Mouse (Mus musculus) hindbrain, embryonic 13.5 days (tissue): ENCODE measurements around the gene Defb36. TPM values are rescaled to one million over a fixed set of nuclear protein-coding genes. Genes with fewer than 3 reads are reported as not detected.

ENCODE experiments used
- ATAC-seq: fragments of 200-750 bp; cut with Nextera tagmentation; 2 replicates; pipeline ENCODE4 v1.8.0; 2017; ENCODE audit warnings: moderate TSS enrichment; ENCODE audit not compliant: low FRiP score
- H3K27ac ChIP-seq: fragments of 300-500 bp; sonication (generic); 2 replicates; pipeline ENCODE4 v1.5.1; 2015; ENCODE audit warnings: inconsistent platforms, mild to moderate bottlenecking, moderate library complexity
- H3K27me3 ChIP-seq: fragments of 300-500 bp; sonication (generic); 2 replicates; pipeline ENCODE4 v1.6.1; 2015; ENCODE audit warnings: mild to moderate bottlenecking, inconsistent platforms
- H3K36me3 ChIP-seq: fragments of 300-500 bp; sonication (generic); 2 replicates; pipeline ENCODE4 v1.6.1; 2015; ENCODE audit warnings: mild to moderate bottlenecking, inconsistent platforms
- H3K4me1 ChIP-seq: fragments of 300-500 bp; sonication (generic); replicated peaks from 2 replicates; pipeline ENCODE4 v1.6.1; 2015; ENCODE audit warnings: inconsistent platforms
- H3K4me2 ChIP-seq: fragments of 300-500 bp; sonication (generic); 2 replicates; pipeline ENCODE4 v1.6.1; 2015; ENCODE audit warnings: inconsistent platforms, mild to moderate bottlenecking, moderate library complexity
- H3K4me3 ChIP-seq: fragments of 300-500 bp; sonication (generic); 2 replicates; pipeline ENCODE4 v1.5.1; 2015; ENCODE audit warnings: mild to moderate bottlenecking, inconsistent platforms
- H3K9ac ChIP-seq: fragments of 300-500 bp; sonication (generic); 2 replicates; pipeline ENCODE4 v1.6.1; 2015; ENCODE audit warnings: mild to moderate bottlenecking, inconsistent platforms
- H3K9me3 ChIP-seq: fragments of 300-500 bp; sonication (generic); 2 replicates; pipeline ENCODE4 v1.6.1; 2016; ENCODE audit warnings: inconsistent platforms
- WGBS: fragments of 180-500 bp; shearing (Covaris S2); methylation state at CpG from one replicate; pipeline ENCODE4 v1.1.7; 2015; 5-methylcytosine and 5-hydroxymethylcytosine counted together
- polyA plus RNA-seq: library from polyadenylated mRNA; unstranded; fragments of >200 nt; fragmentation: Nextera tagmentation; extraction: Ambion mirVana; gene quantifications from 2 replicates; pipeline ENCODE4 v1.2.1, GENCODE M21; 2015

Defb36 gene
- not detected in 2 replicates for polyA plus RNA-seq

GRCm38 (mm10) chr2:152604057-152604456, at the start of gene Defb36:
TSS of gene Defb36 (plus strand) at chr2:152604327.
- no peak for ATAC-seq
- 86% methylated on average over 15 of the region's 15 CpGs for WGBS
- no peaks in the 10 kb centered on the region for H3K4me1 ChIP-seq

GRCm38 (mm10) chr2:152556655-152557054, 47.5 kb upstream of the Defb36 start:
- H3K27me3 ChIP-seq, result no peaks in the 10 kb centered on the region
- ATAC-seq, result no peak
- no peaks in the 10 kb centered on the region for H3K4me1 ChIP-seq
- no peak overlapping the region for H3K4me2 ChIP-seq
- H3K36me3 ChIP-seq, result no peaks in the 10 kb centered on the region
- H3K9me3 ChIP-seq, result no peaks in the 10 kb centered on the region
- no peak overlapping the region for H3K27ac ChIP-seq
- no peak overlapping the region for H3K9ac ChIP-seq
- H3K4me3 ChIP-seq, result no peak overlapping the region
- WGBS, result 93% methylated on average over 7 of the region's 7 CpGs

More at GRCm38 (mm10) chr2:152604057-152604456, at the start of gene Defb36:
- H3K4me3 ChIP-seq, result no peak within 1 kb of the TSS
- no peak within 1 kb of the TSS for H3K4me2 ChIP-seq
- no peaks in the 10 kb centered on the region for H3K36me3 ChIP-seq
- H3K9me3 ChIP-seq, result peaks cover 4% of the 10 kb centered on the region; the same call in 1 of the 2 replicates
- no peak within 1 kb of the TSS for H3K27ac ChIP-seq
- no peaks in the 10 kb centered on the region for H3K27me3 ChIP-seq
- no peak within 1 kb of the TSS for H3K9ac ChIP-seq

GRCm38 (mm10) chr2:152569038-152569437, 35.1 kb upstream of the Defb36 start, which contains the start of gene Gm17416:
TSS of gene Gm17416 (plus strand) at chr2:152569338.
- WGBS, result 92% methylated on average over 5 of the region's 5 CpGs
- Histone ChIP-seq H3K4me1 (no peaks in the 10 kb centered on the region), H3K4me2 (no peak within 1 kb of the TSS), H3K36me3 (no peaks in the 10 kb centered on the region), H3K27me3 (0 out of 2 replicates have a peak, but pooled peaks cover under 1% of the 10 kb centered on the region), H3K9me3 (no peaks in the 10 kb centered on the region), H3K27ac (no peak within 1 kb of the TSS), H3K4me3 (no peak within 1 kb of the TSS), H3K9ac (no peak within 1 kb of the TSS)
- no peak for ATAC-seq

- H3K9me3 ChIP-seq, result no peaks in the 10 kb centered on the region
- 87% methylated on average over 4 of the region's 4 CpGs for WGBS
- H3K9ac ChIP-seq, result no peak overlapping the region
- no peak overlapping the region for H3K27ac ChIP-seq
- no peaks in the 10 kb centered on the region for H3K36me3 ChIP-seq
- H3K4me1 ChIP-seq, result no peaks in the 10 kb centered on the region
- ATAC-seq, result no peak
- no peak overlapping the region for H3K4me2 ChIP-seq
- 0 out of 2 replicates have a peak, but pooled peaks cover 4% of the 10 kb centered on the region for H3K27me3 ChIP-seq
- H3K4me3 ChIP-seq, result no peak overlapping the region
These were observed 34.2 kb upstream of the Defb36 start for GRCm38 (mm10) chr2:152569881-152570280.

- ATAC-seq, result no peak
- WGBS, result 84% methylated on average over 6 of the region's 6 CpGs
These were observed 33.8 kb upstream of the Defb36 start for GRCm38 (mm10) chr2:152570313-152570712.

GRCm38 (mm10) chr2:152572114-152572794, 31.9 kb upstream of the Defb36 start, which contains the start of gene Defb21:
TSS of gene Defb21 (plus strand) at chr2:152572744.
- no peak within 1 kb of the TSS for H3K27ac ChIP-seq
- H3K4me3 ChIP-seq, result no peak within 1 kb of the TSS
- no peak within 1 kb of the TSS for H3K4me2 ChIP-seq
- ATAC-seq, result no peak
- no peaks in the 10 kb centered on the region for H3K4me1 ChIP-seq
- H3K9ac ChIP-seq, result no peak within 1 kb of the TSS
- 65% methylated on average over 11 of the region's 11 CpGs for WGBS
- H3K9me3 ChIP-seq, result no peaks in the 10 kb centered on the region
- H3K36me3 ChIP-seq, result no peaks in the 10 kb centered on the region
- 0 out of 2 replicates have a peak, but pooled peaks cover 6% of the 10 kb centered on the region for H3K27me3 ChIP-seq

More at GRCm38 (mm10) chr2:152570313-152570712, 33.8 kb upstream of the Defb36 start:
- H3K27ac ChIP-seq, result no peak overlapping the region
- H3K4me1 ChIP-seq, result no peaks in the 10 kb centered on the region
- no peak overlapping the region for H3K4me3 ChIP-seq
- no peak overlapping the region for H3K4me2 ChIP-seq
- 0 out of 2 replicates have a peak, but pooled peaks cover 6% of the 10 kb centered on the region for H3K27me3 ChIP-seq
- no peak overlapping the region for H3K9ac ChIP-seq
- H3K36me3 ChIP-seq, result no peaks in the 10 kb centered on the region
- H3K9me3 ChIP-seq, result no peaks in the 10 kb centered on the region

- Histone ChIP-seq H3K27ac (no peak overlapping the region), H3K9ac (no peak overlapping the region), H3K36me3 (no peaks in the 10 kb centered on the region), H3K4me3 (no peak overlapping the region), H3K9me3 (no peaks in the 10 kb centered on the region), H3K27me3 (0 out of 2 replicates have a peak, but pooled peaks cover 6% of the 10 kb centered on the region), H3K4me2 (no peak overlapping the region), H3K4me1 (no peaks in the 10 kb centered on the region)
- no peak for ATAC-seq
- 93% methylated on average over 8 of the region's 8 CpGs for WGBS
These were observed 30.6 kb upstream of the Defb36 start for GRCm38 (mm10) chr2:152573484-152573883.

- H3K4me3 ChIP-seq, result no peak within 1 kb of the TSS
- no peak within 1 kb of the TSS for H3K27ac ChIP-seq
- H3K36me3 ChIP-seq, result no peaks in the 10 kb centered on the region
- H3K9ac ChIP-seq, result no peak within 1 kb of the TSS
- 65% methylated on average over 7 of the region's 7 CpGs for WGBS
- H3K9me3 ChIP-seq, result no peaks in the 10 kb centered on the region
- ATAC-seq, result no peak
- no peaks in the 10 kb centered on the region for H3K4me1 ChIP-seq
- H3K27me3 ChIP-seq, result no peaks in the 10 kb centered on the region
- no peak within 1 kb of the TSS for H3K4me2 ChIP-seq
These were observed 24.0 kb upstream of the Defb36 start, which contains the start of gene Defb19 for GRCm38 (mm10) chr2:152580107-152580506. TSS of gene Defb19 (minus strand) at chr2:152580312.

- no peaks in the 10 kb centered on the region for H3K9me3 ChIP-seq
- no peak overlapping the region for H3K27ac ChIP-seq
- no peak overlapping the region for H3K9ac ChIP-seq
- 94% methylated on average over 11 of the region's 11 CpGs for WGBS
- H3K4me1 ChIP-seq, result no peaks in the 10 kb centered on the region
- H3K4me3 ChIP-seq, result no peak overlapping the region
- no peaks in the 10 kb centered on the region for H3K27me3 ChIP-seq
- no peak for ATAC-seq
- no peaks in the 10 kb centered on the region for H3K36me3 ChIP-seq
- H3K4me2 ChIP-seq, result no peak overlapping the region
These were observed 23.5 kb upstream of the Defb36 start for GRCm38 (mm10) chr2:152580612-152581011.

- H3K4me3 ChIP-seq, result no peak overlapping the region
- ATAC-seq, result no peak
- H3K27ac ChIP-seq, result no peak overlapping the region
- WGBS, result 81% methylated on average over 4 of the region's 4 CpGs
- H3K27me3 ChIP-seq, result no peaks in the 10 kb centered on the region
- H3K9ac ChIP-seq, result no peak overlapping the region
- H3K4me1 ChIP-seq, result no peaks in the 10 kb centered on the region
- H3K4me2 ChIP-seq, result no peak overlapping the region
- no peaks in the 10 kb centered on the region for H3K9me3 ChIP-seq
- no peaks in the 10 kb centered on the region for H3K36me3 ChIP-seq
These were observed 17.1 kb upstream of the Defb36 start for GRCm38 (mm10) chr2:152586926-152587560.

- Histone ChIP-seq H3K27ac (no peak overlapping the region), H3K27me3 (no peaks in the 10 kb centered on the region), H3K4me2 (no peak overlapping the region), H3K4me1 (no peaks in the 10 kb centered on the region), H3K4me3 (no peak overlapping the region), H3K9me3 (no peaks in the 10 kb centered on the region), H3K36me3 (no peaks in the 10 kb centered on the region), H3K9ac (no peak overlapping the region)
- ATAC-seq, result no peak
- whole genome bisulfite sequencing, result 55% methylated on average over 2 of the region's 2 CpGs
These were observed 15.7 kb upstream of the Defb36 start for GRCm38 (mm10) chr2:152588450-152588849.

GRCm38 (mm10) chr2:152589021-152589420, 15.1 kb upstream of the Defb36 start:
- H3K9me3 ChIP-seq, result no peaks in the 10 kb centered on the region
- H3K4me2 ChIP-seq, result no peak overlapping the region
- no peaks in the 10 kb centered on the region for H3K4me1 ChIP-seq
- H3K9ac ChIP-seq, result no peak overlapping the region
- no peaks in the 10 kb centered on the region for H3K27me3 ChIP-seq
- no peak overlapping the region for H3K4me3 ChIP-seq
- WGBS, result 55% methylated on average over 6 of the region's 6 CpGs
- H3K27ac ChIP-seq, result no peak overlapping the region
- H3K36me3 ChIP-seq, result no peaks in the 10 kb centered on the region
- no peak for ATAC-seq
